Mouse (Mus musculus): ENCODE data around the gene Pml. TPM values are rescaled to one million over a fixed set of nuclear protein-coding genes. Genes with fewer than 3 reads are reported as not detected.
A peak's percentile ranks its signal among the peaks of the same experiment; 100 is the strongest.

Pml gene
- polyA plus RNA-seq, 1 experiment from 2014 or later: 7.1 TPM

GRCm38 (mm10) chr9:58248746-58249413 lies 706 bp downstream of the Pml start:
- Histone ChIP-seq H3K27ac (peak overlapping the region; percentile 45; the same call in 1 of the 2 replicates), H3K4me1 (peaks cover 39% of the 10 kb centered on the region), H3K9me3 (replicated peaks) (no peaks in the 10 kb centered on the region), H3K36me3 (ENCODE audit: poor library complexity, severe bottlenecking) (no peaks in the 10 kb centered on the region), H3K4me3 (peak overlapping the region; percentile 42), H3K4me2 (peak overlapping the region; percentile 64), H3K9ac (peak overlapping the region; percentile 72), H3K27me3 (no peaks in the 10 kb centered on the region)
- no peak for ATAC-seq
- WGBS: 53% methylated on average over 7 of the region's 7 CpGs

DNA sequence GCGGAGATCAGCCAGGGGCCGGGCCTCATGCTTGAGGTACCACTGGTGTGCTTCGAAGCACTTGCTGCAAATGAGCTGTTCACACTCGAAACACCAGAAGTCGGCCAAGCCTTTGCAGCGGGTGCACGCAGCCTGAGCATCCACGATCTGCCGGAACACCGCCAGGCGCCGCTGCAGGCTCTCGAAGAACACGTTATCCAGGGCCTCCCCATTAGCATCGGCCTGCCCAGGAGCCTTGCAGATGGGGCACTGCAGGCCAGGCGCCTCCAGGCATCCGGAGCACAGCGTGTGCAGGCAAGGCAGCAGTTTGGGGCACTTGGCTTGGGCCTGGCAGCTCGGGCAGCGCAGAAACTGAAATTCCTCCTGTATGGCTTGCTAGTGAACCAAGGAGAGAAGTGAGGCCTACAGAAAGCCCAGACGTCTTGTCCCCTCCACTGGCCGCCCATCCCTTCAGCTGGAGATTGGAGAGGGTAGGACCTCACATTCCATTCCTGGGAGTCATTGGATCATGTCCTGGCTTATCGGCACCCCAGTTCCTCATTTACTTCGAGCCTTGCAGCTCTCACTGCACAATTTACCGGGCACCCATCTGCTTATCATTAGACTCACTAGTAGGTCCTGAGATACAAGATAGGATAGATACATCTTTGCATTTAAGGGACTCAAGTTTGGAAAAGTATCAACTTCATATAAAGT lies 2.4 kb downstream of the Pml start:
- WGBS: 17% methylated on average over 25 of the region's 25 CpGs
- ATAC-seq: peak; percentile 88
- Histone ChIP-seq H3K36me3 (ENCODE audit: poor library complexity, severe bottlenecking) (no peaks in the 10 kb centered on the region), H3K27ac (no peak overlapping the region), H3K9me3 (replicated peaks) (no peaks in the 10 kb centered on the region), H3K4me2 (peak overlapping the region; percentile 47), H3K4me1 (peaks cover 41% of the 10 kb centered on the region), H3K9ac (peak overlapping the region; percentile 45), H3K27me3 (no peaks in the 10 kb centered on the region), H3K4me3 (peak overlapping the region; percentile 9)

GRCm38 (mm10) chr9:58246083-58246591 lies 3.4 kb downstream of the Pml start:
- Histone ChIP-seq H3K9me3 (replicated peaks) (no peaks in the 10 kb centered on the region), H3K36me3 (ENCODE audit: poor library complexity, severe bottlenecking) (no peaks in the 10 kb centered on the region), H3K27me3 (no peaks in the 10 kb centered on the region), H3K4me1 (peaks cover 51% of the 10 kb centered on the region), H3K4me3 (no peak overlapping the region), H3K4me2 (no peak overlapping the region), H3K27ac (no peak overlapping the region), H3K9ac (no peak overlapping the region)
- WGBS: 73% methylated on average over 4 of the region's 4 CpGs
- ATAC-seq: no peak

DNA sequence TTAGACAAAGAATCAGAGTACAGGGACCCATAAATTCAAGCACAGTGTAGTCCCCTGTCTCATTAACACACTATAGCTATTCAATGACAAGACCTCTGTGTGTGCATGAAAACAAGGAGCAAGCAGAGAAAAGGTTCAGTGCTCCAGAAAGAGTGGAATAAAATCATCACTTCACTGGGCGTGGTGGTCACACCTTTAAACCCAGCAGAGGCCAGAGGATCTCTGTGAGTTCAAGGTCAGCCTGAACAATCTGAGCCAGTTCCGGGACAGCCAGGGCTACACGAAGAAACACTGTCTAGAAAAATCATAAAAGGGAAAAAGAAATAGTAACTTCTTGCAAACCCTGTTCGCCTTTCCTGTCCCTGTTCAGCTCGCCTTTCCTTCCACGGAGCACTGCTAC lies 5.9 kb downstream of the Pml start:
- peaks cover 36% of the 10 kb centered on the region for H3K4me1 ChIP-seq
- no peak for ATAC-seq
- no peak overlapping the region for H3K4me2 ChIP-seq
- no peak overlapping the region for H3K27ac ChIP-seq
- no peaks in the 10 kb centered on the region for H3K27me3 ChIP-seq
- 95% methylated on average over 6 of the region's 6 CpGs for WGBS
- H3K9ac ChIP-seq: no peak overlapping the region
- no peaks in the 10 kb centered on the region for H3K9me3 ChIP-seq (replicated peaks)
- H3K4me3 ChIP-seq: no peak overlapping the region
- no peaks in the 10 kb centered on the region for H3K36me3 ChIP-seq (ENCODE audit: poor library complexity, severe bottlenecking)

DNA sequence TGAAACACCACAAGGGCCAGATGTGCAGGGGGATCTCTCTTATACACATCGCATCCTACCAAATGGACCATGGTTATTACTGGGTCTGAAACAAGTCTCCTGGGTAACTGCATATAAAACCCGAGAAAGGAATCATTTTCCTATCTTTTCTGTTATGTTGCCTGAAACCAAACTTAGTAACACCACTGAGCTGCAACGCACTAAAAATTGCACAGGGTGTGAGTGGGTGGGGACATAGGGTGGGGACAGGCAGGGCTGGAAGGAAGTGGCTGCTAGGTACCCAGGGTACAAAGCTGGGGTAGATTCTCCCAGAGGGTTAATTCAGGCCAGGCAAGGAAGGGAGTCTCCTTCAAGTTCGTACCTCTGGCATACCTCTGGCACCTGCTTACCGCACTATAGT lies 6.9 kb downstream of the Pml start:
- no peak for ATAC-seq
- Histone ChIP-seq H3K27me3 (no peaks in the 10 kb centered on the region), H3K4me3 (no peak overlapping the region), H3K9ac (no peak overlapping the region), H3K4me1 (peaks cover 30% of the 10 kb centered on the region), H3K36me3 (ENCODE audit: poor library complexity, severe bottlenecking) (no peaks in the 10 kb centered on the region), H3K4me2 (no peak overlapping the region), H3K9me3 (replicated peaks) (no peaks in the 10 kb centered on the region), H3K27ac (no peak overlapping the region)
- 93% methylated on average over 5 of the region's 5 CpGs for WGBS

- Histone ChIP-seq H3K4me3 (no peak overlapping the region), H3K4me1 (peaks cover 23% of the 10 kb centered on the region), H3K27me3 (no peaks in the 10 kb centered on the region), H3K36me3 (ENCODE audit: poor library complexity, severe bottlenecking) (no peaks in the 10 kb centered on the region), H3K9ac (0 out of 2 replicates have a peak overlapping the region, but pooled peaks have one; percentile 21), H3K9me3 (replicated peaks) (no peaks in the 10 kb centered on the region), H3K4me2 (no peak overlapping the region), H3K27ac (peak overlapping the region; percentile 68)
- peak; percentile 62; the same call in 1 of the 2 replicates for ATAC-seq
- 34% methylated on average over 9 of the region's 9 CpGs for WGBS
Observed at GRCm38 (mm10) chr9:58241780-58242485, 7.7 kb downstream of the Pml start.

GRCm38 (mm10) chr9:58234502-58235015 lies 15.0 kb downstream of the Pml start:
- H3K4me2 ChIP-seq: no peak overlapping the region

GRCm38 (mm10) chr9:58232374-58232773 lies 17.2 kb downstream of the Pml start:
- Histone ChIP-seq H3K27ac (no peak overlapping the region), H3K4me1 (no peaks in the 10 kb centered on the region), H3K27me3 (no peaks in the 10 kb centered on the region), H3K4me2 (no peak overlapping the region), H3K9ac (no peak overlapping the region), H3K4me3 (no peak overlapping the region), H3K9me3 (replicated peaks) (no peaks in the 10 kb centered on the region), H3K36me3 (ENCODE audit: poor library complexity, severe bottlenecking) (peaks cover 53% of the 10 kb centered on the region)
- 82% methylated on average over 5 of the region's 5 CpGs for WGBS
- no peak for ATAC-seq

More at GRCm38 (mm10) chr9:58234502-58235015, 15.0 kb downstream of the Pml start:
- Histone ChIP-seq H3K27me3 (no peaks in the 10 kb centered on the region), H3K9ac (no peak overlapping the region), H3K36me3 (ENCODE audit: poor library complexity, severe bottlenecking) (peaks cover 31% of the 10 kb centered on the region), H3K27ac (no peak overlapping the region), H3K4me3 (no peak overlapping the region), H3K4me1 (no peaks in the 10 kb centered on the region), H3K9me3 (replicated peaks) (no peaks in the 10 kb centered on the region)
- ATAC-seq: no peak
- WGBS: 98% methylated on average over 28 of the region's 28 CpGs

DNA sequence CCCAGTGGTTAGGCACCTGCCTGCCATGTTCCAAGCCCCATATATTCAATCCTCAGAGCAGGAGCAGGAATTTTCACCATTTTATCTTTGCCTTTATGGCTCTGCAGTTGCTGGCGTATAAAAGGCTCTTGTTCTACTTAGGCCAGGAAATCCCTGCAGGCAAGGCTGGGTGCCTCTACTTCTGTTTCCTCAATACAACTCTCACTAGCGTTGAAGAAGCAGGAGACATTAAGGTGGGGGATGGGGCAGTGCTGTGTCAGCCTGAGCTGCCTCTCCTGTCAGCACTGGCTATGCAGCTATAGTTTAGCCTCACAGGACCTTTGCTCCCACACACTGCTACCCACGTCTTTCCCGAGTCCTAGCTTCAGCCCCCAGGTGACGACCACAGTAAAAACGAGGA lies 17.8 kb downstream of the Pml start:
- Histone ChIP-seq H3K9ac (no peak overlapping the region), H3K27ac (no peak overlapping the region), H3K9me3 (replicated peaks) (no peaks in the 10 kb centered on the region), H3K27me3 (no peaks in the 10 kb centered on the region), H3K36me3 (ENCODE audit: poor library complexity, severe bottlenecking) (peaks cover 54% of the 10 kb centered on the region), H3K4me1 (no peaks in the 10 kb centered on the region), H3K4me2 (no peak overlapping the region), H3K4me3 (no peak overlapping the region)
- WGBS: 86% methylated on average over 6 of the region's 6 CpGs
- no peak for ATAC-seq

DNA sequence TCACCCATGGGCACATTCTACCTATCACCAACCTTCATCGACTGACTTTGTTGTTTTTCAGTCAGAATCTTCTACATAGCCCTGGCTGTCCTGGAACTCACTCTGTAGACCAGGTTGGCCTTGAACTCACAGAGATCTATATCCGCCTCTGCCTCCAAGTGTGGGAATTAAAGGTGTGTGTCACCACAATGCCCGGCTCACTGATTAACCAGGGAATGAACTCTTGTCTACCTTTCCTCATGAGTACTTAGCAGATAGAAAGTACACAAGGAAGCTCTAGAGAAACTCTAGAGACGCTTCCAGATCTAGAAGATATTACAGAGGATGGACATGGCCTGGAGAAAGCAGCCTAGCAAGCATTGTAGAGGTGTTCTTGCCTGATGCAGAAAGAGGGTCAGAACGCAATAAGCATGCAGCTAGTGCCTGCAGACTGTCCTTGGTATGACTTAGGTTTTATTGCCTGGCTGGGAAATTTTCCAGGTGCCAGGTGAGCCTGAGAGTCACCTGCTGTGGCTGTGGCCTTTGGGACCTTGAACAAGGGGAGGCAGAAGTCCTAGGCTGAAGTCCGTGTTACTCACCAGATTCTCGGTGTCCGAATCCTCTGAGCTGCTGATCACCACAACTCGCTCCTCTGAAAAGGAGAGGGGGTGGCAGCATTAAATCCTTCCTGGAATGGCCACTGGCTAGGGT lies 20.7 kb downstream of the Pml start:
- Histone ChIP-seq H3K36me3 (ENCODE audit: poor library complexity, severe bottlenecking) (peaks cover 46% of the 10 kb centered on the region), H3K27me3 (no peaks in the 10 kb centered on the region), H3K4me1 (no peaks in the 10 kb centered on the region), H3K9me3 (replicated peaks) (no peaks in the 10 kb centered on the region), H3K4me3 (no peak overlapping the region), H3K27ac (no peak overlapping the region), H3K4me2 (no peak overlapping the region), H3K9ac (no peak overlapping the region)
- WGBS: 95% methylated on average over 9 of the region's 9 CpGs
- no peak for ATAC-seq

- Histone ChIP-seq H3K9ac (no peak overlapping the region), H3K4me1 (no peaks in the 10 kb centered on the region), H3K4me3 (no peak overlapping the region), H3K27me3 (no peaks in the 10 kb centered on the region), H3K27ac (no peak overlapping the region), H3K9me3 (replicated peaks) (no peaks in the 10 kb centered on the region), H3K4me2 (no peak overlapping the region), H3K36me3 (ENCODE audit: poor library complexity, severe bottlenecking) (peaks cover 39% of the 10 kb centered on the region)
- WGBS: 69% methylated on average over 9 of the region's 9 CpGs
- no peak for ATAC-seq
Observed at GRCm38 (mm10) chr9:58225915-58226913, 23.4 kb downstream of the Pml start.
